Mouse (Mus musculus) layer of hippocampus, adult 2 months (tissue): ENCODE data around the gene Gm20671. TPM values are rescaled to one million over a fixed set of nuclear protein-coding genes. Genes with fewer than 3 reads are reported as not detected.
"Not testable (repeated sequence)": the region's sequence is repeated elsewhere in the genome, so short reads cannot be mapped to it uniquely, and the experiment has no call there.

Source experiments
- DNase-seq, 2 experiments: peaks; one replicate each; pipeline ENCODE4 v3.0.0; 2022; ENCODE audit warnings: low spot score in 2 of 2
- H3K27ac ChIP-seq: fragments of 200-600 bp; 2 replicates; pipeline ENCODE4 v1.8.1; 2022
- H3K4me3 ChIP-seq: fragments of 200-600 bp; 2 replicates; pipeline ENCODE4 v1.8.1; 2022; ENCODE audit warnings: mild to moderate bottlenecking
- CTCF ChIP-seq: fragments of 200-600 bp; conservative IDR thresholded peaks from 2 replicates; pipeline ENCODE4 v1.8.1; 2022; ENCODE audit warnings: antibody characterized with exemption, mild to moderate bottlenecking, moderate library complexity
- total RNA-seq, 2 experiments: library from RNA; stranded (reverse); gene quantifications; 2 replicates each; pipeline ENCODE4 v1.2.3; 2021

Gene Gm20671
- total RNA-seq, 2 experiments from 2014 or later = not detected

GRCm38 (mm10) chr5:32767636-32768373 lies 59.1 kb downstream of the Gm20671 start:
- no peak for DNase-seq
- no peak for TF ChIP-seq CTCF
- Histone ChIP-seq H3K4me3 (no peak overlapping the region), H3K27ac (no peak overlapping the region)

- DNase-seq = no peak
- no peak for TF ChIP-seq CTCF
- no peak overlapping the region for H3K27ac ChIP-seq
- no peak overlapping the region for H3K4me3 ChIP-seq
Observed at GRCm38 (mm10) chr5:32767004-32767403, 59.9 kb downstream of the Gm20671 start.

- H3K4me3 ChIP-seq = no peak overlapping the region
- H3K27ac ChIP-seq = no peak overlapping the region
- DNase-seq = no peak
- TF ChIP-seq CTCF = no peak
Observed at GRCm38 (mm10) chr5:32761566-32762140, 65.3 kb downstream of the Gm20671 start.

GRCm38 (mm10) chr5:32760787-32761186 lies 66.1 kb downstream of the Gm20671 start:
- Histone ChIP-seq H3K27ac (no peak overlapping the region), H3K4me3 (no peak overlapping the region)
- DNase-seq = no peak
- no peak for TF ChIP-seq CTCF

- H3K27ac ChIP-seq, DNase-seq, H3K4me3 ChIP-seq: not testable (repeated sequence)
Observed at GRCm38 (mm10) chr5:32760352-32760751, 66.6 kb downstream of the Gm20671 start.

GRCm38 (mm10) chr5:32759662-32760061 lies 67.2 kb downstream of the Gm20671 start:
- DNase-seq = no peak
- no peak overlapping the region for H3K27ac ChIP-seq
- no peak overlapping the region for H3K4me3 ChIP-seq
- no peak for TF ChIP-seq CTCF

- no peak for TF ChIP-seq CTCF
- no peak overlapping the region for H3K4me3 ChIP-seq
- DNase-seq = no peak
- H3K27ac ChIP-seq = no peak overlapping the region
Observed at GRCm38 (mm10) chr5:32756141-32756540, 70.8 kb downstream of the Gm20671 start.

GRCm38 (mm10) chr5:32751736-32752135 lies 75.2 kb downstream of the Gm20671 start:
- no peak overlapping the region for H3K4me3 ChIP-seq
- no peak for TF ChIP-seq CTCF
- peak overlapping the region; percentile 67 for H3K27ac ChIP-seq
- DNase-seq = peak in 1 of 2 experiments; percentile 20

- no peak for TF ChIP-seq CTCF
- Histone ChIP-seq H3K27ac (0 out of 2 replicates have a peak overlapping the region, but pooled peaks have one; percentile 51), H3K4me3 (no peak overlapping the region)
- no peak for DNase-seq
Observed at GRCm38 (mm10) chr5:32748936-32749335, 78.0 kb downstream of the Gm20671 start.

GRCm38 (mm10) chr5:32747650-32748375 lies 79.1 kb downstream of the Gm20671 start:
- peak; percentile 99 for TF ChIP-seq CTCF

GRCm38 (mm10) chr5:32745705-32746655 lies 80.9 kb downstream of the Gm20671 start:
- Histone ChIP-seq H3K4me3 (peak overlapping the region; percentile 36), H3K27ac (peak overlapping the region; percentile 89)
- DNase-seq = peak; percentile 52 to 79
- TF ChIP-seq CTCF = peak; percentile 11; the same call in 1 of the 2 replicates

More at GRCm38 (mm10) chr5:32747650-32748375, 79.1 kb downstream of the Gm20671 start:
- peak; percentile 65 for DNase-seq
- H3K27ac ChIP-seq = peak overlapping the region; percentile 51
- H3K4me3 ChIP-seq = no peak overlapping the region

GRCm38 (mm10) chr5:32742149-32742548 lies 84.8 kb downstream of the Gm20671 start:
- peak overlapping the region; percentile 95 for H3K27ac ChIP-seq
- peak overlapping the region; percentile 47 for H3K4me3 ChIP-seq
- peak; percentile 84 to 87 for DNase-seq
- peak; percentile 79 for TF ChIP-seq CTCF

- peak; percentile 45 to 87 for DNase-seq
- Histone ChIP-seq H3K4me3 (peak overlapping the region; percentile 47), H3K27ac (peak overlapping the region; percentile 95)
Observed at GRCm38 (mm10) chr5:32741377-32741776, 85.5 kb downstream of the Gm20671 start.

GRCm38 (mm10) chr5:32740850-32741249 lies 86.1 kb downstream of the Gm20671 start:
- H3K27ac ChIP-seq = peak overlapping the region; percentile 95
- not testable (repeated sequence) for DNase-seq
- H3K4me3 ChIP-seq = peak overlapping the region; percentile 26; the same call in 1 of the 2 replicates
